Mouse (Mus musculus) heart, postnatal 36 days (tissue): ENCODE results near the gene Bckdhb. TPM values are rescaled to one million over a fixed set of nuclear protein-coding genes. Genes with fewer than 3 reads are reported as not detected.

Experiments used
- total RNA-seq, 2 experiments: library from RNA; stranded (reverse); gene quantifications; 2 replicates each; pipeline ENCODE4 v1.2.3; 2021

The Bckdhb gene
- total RNA-seq, 2 experiments from 2014 or later: 85.1 to 112 TPM

Other genes with a start within 250 kb of the Bckdhb start
- under 1 TPM; 0.11 to 0.14 TPM for gene Elovl4, start 118.9 kb upstream of the Bckdhb start, total RNA-seq
- gene Ttk, start 90.5 kb upstream of the Bckdhb start, total RNA-seq: under 1 TPM; 0.38 to 0.64 TPM